Mouse (Mus musculus): ENCODE data around the gene Pcdh7. TPM values are rescaled to one million over a fixed set of nuclear protein-coding genes. Genes with fewer than 3 reads are reported as not detected.

Gene Pcdh7
- polyA plus RNA-seq, 1 experiment from 2014 or later: 7.1 TPM

DNA sequence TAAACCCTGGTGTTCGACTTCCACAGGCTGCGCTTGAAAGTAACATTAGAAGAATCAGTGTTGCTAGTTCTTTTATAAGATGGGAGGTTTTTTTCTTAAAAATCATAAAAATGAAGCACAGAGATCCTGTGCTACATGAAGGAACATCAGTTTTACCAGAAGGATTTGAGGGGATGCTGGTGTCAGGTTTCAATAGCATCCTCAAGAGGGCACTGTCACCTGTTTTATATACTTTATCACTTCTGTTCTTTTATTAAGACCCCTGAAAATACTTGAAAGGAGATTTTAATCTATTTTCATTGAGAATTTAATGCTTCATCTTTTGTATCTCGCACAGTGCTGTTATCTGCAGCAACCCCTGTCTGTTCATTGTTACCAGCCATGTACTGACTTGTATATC is 322.1 kb downstream of the Pcdh7 start:
- H3K27ac ChIP-seq (ENCODE audit: low read depth, low read length): no peak overlapping the region
- H3K9me3 ChIP-seq (ENCODE audit: control insufficient read depth, low read length): no peaks in the 10 kb centered on the region
- WGBS: 65% methylated on average over 3 of the region's 3 CpGs
- DNase-seq (ENCODE audit: low spot score): no peak
- H3K27me3 ChIP-seq (ENCODE audit: control insufficient read depth, insufficient read depth, low read length): no peaks in the 10 kb centered on the region
- H3K4me3 ChIP-seq (ENCODE audit: low read depth, low read length): no peak overlapping the region
- ATAC-seq (ENCODE audit: low FRiP score): no peak
- H3K4me2 ChIP-seq (replicated peaks; ENCODE audit: low read depth, low read length): no peak overlapping the region
- no peaks in the 10 kb centered on the region for H3K4me1 ChIP-seq (replicated peaks; ENCODE audit: control insufficient read depth, insufficient read depth, low read length)
- no peaks in the 10 kb centered on the region for H3K36me3 ChIP-seq (ENCODE audit: control insufficient read depth, insufficient read depth, low read length)
- H3K9ac ChIP-seq (ENCODE audit: low read depth, low read length): no peak overlapping the region

DNA sequence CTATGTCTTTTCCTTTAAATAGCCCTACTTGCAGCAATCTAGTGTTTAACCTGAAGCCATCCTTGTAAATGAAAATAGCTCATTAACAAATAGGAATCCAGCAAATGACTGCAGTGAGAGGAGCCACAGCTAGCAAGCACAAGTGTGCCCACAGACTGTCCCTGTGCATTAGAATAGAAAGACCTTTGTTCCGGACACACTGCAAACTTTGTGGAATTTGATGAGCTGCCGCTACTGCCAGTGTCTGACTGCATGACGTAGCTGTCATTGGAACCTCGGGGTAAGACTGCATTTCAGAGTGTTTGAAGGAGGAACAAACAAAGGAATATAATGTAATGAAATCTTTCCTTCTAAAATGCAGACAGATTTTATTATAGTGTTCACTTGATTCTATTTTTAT is 326.4 kb downstream of the Pcdh7 start:
- WGBS: 49% methylated on average over 4 of the region's 4 CpGs
- Histone ChIP-seq H3K9ac (ENCODE audit: low read depth, low read length) (no peak overlapping the region), H3K27ac (ENCODE audit: low read depth, low read length) (no peak overlapping the region), H3K27me3 (ENCODE audit: control insufficient read depth, insufficient read depth, low read length) (no peaks in the 10 kb centered on the region), H3K4me2 (replicated peaks; ENCODE audit: low read depth, low read length) (no peak overlapping the region), H3K36me3 (ENCODE audit: control insufficient read depth, insufficient read depth, low read length) (no peaks in the 10 kb centered on the region), H3K4me1 (replicated peaks; ENCODE audit: control insufficient read depth, insufficient read depth, low read length) (no peaks in the 10 kb centered on the region), H3K4me3 (ENCODE audit: low read depth, low read length) (no peak overlapping the region), H3K9me3 (ENCODE audit: control insufficient read depth, low read length) (no peaks in the 10 kb centered on the region)
- DNase-seq (ENCODE audit: low spot score): no peak
- peak; percentile 66; the same call in 1 of the 2 replicates for ATAC-seq (ENCODE audit: low FRiP score)

DNA sequence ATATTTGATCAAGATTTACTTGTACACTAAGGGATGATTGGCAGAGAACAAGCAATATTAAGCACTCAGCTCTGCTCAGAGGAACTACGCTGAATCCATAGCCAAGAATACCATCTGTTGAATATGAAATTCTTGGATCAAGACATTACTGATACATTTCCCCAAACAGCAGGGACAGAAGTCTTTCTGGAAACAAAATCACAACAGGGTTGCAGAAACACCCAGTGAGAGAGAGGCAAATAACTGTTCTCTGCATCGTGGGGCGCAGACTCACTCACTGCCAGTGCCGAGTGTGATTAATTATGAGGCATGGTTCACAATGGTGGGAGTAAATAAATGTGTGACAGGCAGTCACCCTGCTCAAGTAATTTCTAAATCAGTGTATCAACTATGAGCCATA is 363.3 kb downstream of the Pcdh7 start:
- DNase-seq (ENCODE audit: low spot score) (no peak), ATAC-seq (ENCODE audit: low FRiP score) (no peak)
- H3K4me3 ChIP-seq (ENCODE audit: low read depth, low read length): no peak overlapping the region
- WGBS: 60% methylated on average over 4 of the region's 4 CpGs
- H3K4me1 ChIP-seq (replicated peaks; ENCODE audit: control insufficient read depth, insufficient read depth, low read length): no peaks in the 10 kb centered on the region
- H3K27me3 ChIP-seq (ENCODE audit: control insufficient read depth, insufficient read depth, low read length): no peaks in the 10 kb centered on the region
- H3K9me3 ChIP-seq (ENCODE audit: control insufficient read depth, low read length): no peaks in the 10 kb centered on the region
- no peak overlapping the region for H3K27ac ChIP-seq (ENCODE audit: low read depth, low read length)
- H3K4me2 ChIP-seq (replicated peaks; ENCODE audit: low read depth, low read length): no peak overlapping the region
- H3K9ac ChIP-seq (ENCODE audit: low read depth, low read length): no peak overlapping the region
- no peaks in the 10 kb centered on the region for H3K36me3 ChIP-seq (ENCODE audit: control insufficient read depth, insufficient read depth, low read length)

DNA sequence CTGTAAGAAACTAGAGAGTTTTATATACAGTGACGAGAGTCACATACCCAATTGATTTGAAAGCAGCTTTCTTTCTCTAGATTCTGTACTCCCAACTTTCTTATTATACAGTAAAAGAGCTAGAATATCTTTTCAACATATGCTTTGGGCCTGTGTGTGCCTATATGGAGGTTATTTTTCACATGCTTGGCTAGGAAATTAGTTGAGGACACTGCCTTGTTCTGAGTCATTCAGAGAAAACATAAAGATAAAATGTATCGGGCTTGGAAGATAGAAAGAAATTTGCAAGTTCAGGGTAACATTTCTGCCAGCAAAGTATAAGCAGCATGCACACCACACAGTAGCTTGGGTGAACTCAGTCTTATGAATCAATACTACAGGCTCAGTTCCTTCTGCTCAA is 364.5 kb downstream of the Pcdh7 start:
- whole genome bisulfite sequencing: 91% methylated on average over 2 of the region's 2 CpGs
- no peak overlapping the region for H3K27ac ChIP-seq (ENCODE audit: low read depth, low read length)
- ATAC-seq (ENCODE audit: low FRiP score): no peak
- H3K4me1 ChIP-seq (replicated peaks; ENCODE audit: control insufficient read depth, insufficient read depth, low read length): no peaks in the 10 kb centered on the region
- H3K4me3 ChIP-seq (ENCODE audit: low read depth, low read length): no peak overlapping the region
- H3K27me3 ChIP-seq (ENCODE audit: control insufficient read depth, insufficient read depth, low read length): no peaks in the 10 kb centered on the region
- DNase-seq (ENCODE audit: low spot score): no peak
- H3K9ac ChIP-seq (ENCODE audit: low read depth, low read length): no peak overlapping the region
- no peaks in the 10 kb centered on the region for H3K36me3 ChIP-seq (ENCODE audit: control insufficient read depth, insufficient read depth, low read length)
- H3K4me2 ChIP-seq (replicated peaks; ENCODE audit: low read depth, low read length): no peak overlapping the region
- H3K9me3 ChIP-seq (ENCODE audit: control insufficient read depth, low read length): no peaks in the 10 kb centered on the region

DNA sequence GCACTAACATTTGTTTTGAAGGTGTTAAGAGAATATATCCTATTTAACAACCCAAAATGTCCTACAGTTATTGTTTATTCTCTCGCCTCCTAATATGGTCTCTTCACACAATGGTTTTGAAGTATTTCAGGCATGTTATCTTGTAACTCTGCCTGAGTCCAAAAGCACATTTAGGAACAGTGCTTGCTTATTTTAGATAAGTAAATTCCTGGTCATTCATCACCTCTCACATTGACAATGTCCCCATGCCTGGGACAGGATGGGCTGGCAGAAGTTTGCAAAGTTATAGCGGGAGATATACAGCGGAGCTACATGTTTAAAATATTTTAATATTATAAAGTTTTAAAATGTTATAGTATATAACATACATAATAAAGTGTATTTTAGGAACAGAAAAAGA is 365.3 kb downstream of the Pcdh7 start:
- DNase-seq (ENCODE audit: low spot score): no peak
- Histone ChIP-seq H3K9ac (ENCODE audit: low read depth, low read length) (no peak overlapping the region), H3K4me1 (replicated peaks; ENCODE audit: control insufficient read depth, insufficient read depth, low read length) (no peaks in the 10 kb centered on the region), H3K36me3 (ENCODE audit: control insufficient read depth, insufficient read depth, low read length) (no peaks in the 10 kb centered on the region), H3K9me3 (ENCODE audit: control insufficient read depth, low read length) (no peaks in the 10 kb centered on the region), H3K4me3 (ENCODE audit: low read depth, low read length) (no peak overlapping the region), H3K4me2 (replicated peaks; ENCODE audit: low read depth, low read length) (no peak overlapping the region), H3K27me3 (ENCODE audit: control insufficient read depth, insufficient read depth, low read length) (no peaks in the 10 kb centered on the region), H3K27ac (ENCODE audit: low read depth, low read length) (no peak overlapping the region)
- no peak for ATAC-seq (ENCODE audit: low FRiP score)
- 94% methylated on average over 3 of the region's 3 CpGs for WGBS

DNA sequence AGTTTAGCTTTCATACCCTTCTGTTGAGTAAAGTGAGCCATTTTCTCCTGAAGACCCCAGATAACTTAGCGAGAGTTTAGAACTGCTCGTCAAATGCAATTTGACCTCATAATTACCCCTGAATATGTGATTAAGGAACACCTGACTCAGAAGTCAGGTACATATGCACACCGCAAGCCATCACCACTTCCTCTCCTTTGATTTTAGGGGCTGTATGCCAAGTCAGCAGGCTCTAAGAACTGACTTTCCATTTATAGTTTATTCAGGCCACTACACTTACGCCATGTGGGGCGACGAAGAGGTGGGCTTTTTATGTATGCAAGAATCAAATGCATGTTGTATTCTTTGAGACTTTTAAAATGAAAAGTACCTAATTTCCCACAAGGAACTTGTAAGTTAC is 366.2 kb downstream of the Pcdh7 start:
- H3K36me3 ChIP-seq (ENCODE audit: control insufficient read depth, insufficient read depth, low read length): no peaks in the 10 kb centered on the region
- H3K4me2 ChIP-seq (replicated peaks; ENCODE audit: low read depth, low read length): no peak overlapping the region
- H3K4me1 ChIP-seq (replicated peaks; ENCODE audit: control insufficient read depth, insufficient read depth, low read length): no peaks in the 10 kb centered on the region
- ATAC-seq (ENCODE audit: low FRiP score) (no peak), DNase-seq (ENCODE audit: low spot score) (no peak)
- H3K4me3 ChIP-seq (ENCODE audit: low read depth, low read length): no peak overlapping the region
- no peaks in the 10 kb centered on the region for H3K27me3 ChIP-seq (ENCODE audit: control insufficient read depth, insufficient read depth, low read length)
- 92% methylated on average over 6 of the region's 6 CpGs for WGBS
- no peak overlapping the region for H3K9ac ChIP-seq (ENCODE audit: low read depth, low read length)
- no peak overlapping the region for H3K27ac ChIP-seq (ENCODE audit: low read depth, low read length)
- H3K9me3 ChIP-seq (ENCODE audit: control insufficient read depth, low read length): no peaks in the 10 kb centered on the region

DNA sequence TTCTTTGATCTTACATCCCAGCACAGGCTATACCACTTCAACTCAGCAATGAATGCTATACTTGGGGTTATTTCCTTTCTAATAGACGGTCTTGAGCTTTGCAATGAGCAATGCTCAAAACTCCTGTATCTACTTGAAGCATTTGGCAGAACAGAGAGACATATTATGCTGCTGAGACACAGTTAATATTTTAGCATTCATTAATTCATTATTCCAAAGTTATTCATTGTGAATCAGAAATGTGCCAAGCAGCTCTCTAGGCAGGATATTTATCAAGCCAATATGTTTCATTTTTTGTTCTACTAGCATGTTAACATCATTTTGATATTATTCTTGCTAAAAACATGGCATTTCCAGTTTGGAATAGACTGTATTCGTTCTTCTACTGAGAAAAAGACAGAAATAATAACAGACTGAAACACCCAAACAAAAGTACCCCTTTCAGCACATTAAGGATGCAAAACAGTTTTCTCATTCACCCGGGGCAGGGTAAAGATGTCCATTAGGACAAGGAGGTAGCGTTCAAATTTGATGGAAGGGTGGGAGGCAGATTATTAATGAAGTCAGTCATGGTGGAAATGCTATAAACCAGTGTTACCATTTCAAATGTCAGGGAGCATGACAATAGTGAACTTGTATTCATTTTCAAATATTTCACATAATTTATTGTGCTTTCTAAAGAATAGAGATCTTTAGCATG is 391.0 kb downstream of the Pcdh7 start:
- Histone ChIP-seq H3K4me3 (ENCODE audit: low read depth, low read length) (no peak overlapping the region), H3K36me3 (ENCODE audit: control insufficient read depth, insufficient read depth, low read length) (no peaks in the 10 kb centered on the region), H3K27ac (ENCODE audit: low read depth, low read length) (no peak overlapping the region), H3K4me2 (replicated peaks; ENCODE audit: low read depth, low read length) (no peak overlapping the region), H3K27me3 (ENCODE audit: control insufficient read depth, insufficient read depth, low read length) (no peaks in the 10 kb centered on the region), H3K4me1 (replicated peaks; ENCODE audit: control insufficient read depth, insufficient read depth, low read length) (no peaks in the 10 kb centered on the region), H3K9ac (ENCODE audit: low read depth, low read length) (no peak overlapping the region), H3K9me3 (ENCODE audit: control insufficient read depth, low read length) (no peaks in the 10 kb centered on the region)
- DNase-seq (ENCODE audit: low spot score) (no peak), ATAC-seq (ENCODE audit: low FRiP score) (no peak)
- 73% methylated on average over 4 of the region's 4 CpGs for WGBS

DNA sequence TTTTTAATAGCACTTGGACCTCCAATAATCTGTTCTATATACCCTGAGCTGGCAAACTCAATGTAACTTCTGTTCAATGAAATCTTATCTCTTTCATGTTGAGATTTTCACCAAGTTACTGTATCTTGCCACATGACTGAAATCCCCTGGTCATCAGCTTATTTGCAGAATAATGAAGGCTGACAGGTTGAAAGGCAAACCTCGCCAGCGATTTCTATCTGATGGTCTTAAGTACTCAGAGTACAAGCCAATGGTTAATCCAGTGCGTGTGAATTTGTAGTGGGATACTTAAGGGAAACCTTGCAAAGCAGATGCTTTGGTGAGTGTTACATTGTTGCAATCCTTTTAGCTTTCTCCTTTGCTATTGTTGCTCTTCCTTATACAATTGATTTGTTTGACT is 398.3 kb downstream of the Pcdh7 start:
- H3K27me3 ChIP-seq (ENCODE audit: control insufficient read depth, insufficient read depth, low read length): no peaks in the 10 kb centered on the region
- H3K4me3 ChIP-seq (ENCODE audit: low read depth, low read length): no peak overlapping the region
- no peaks in the 10 kb centered on the region for H3K36me3 ChIP-seq (ENCODE audit: control insufficient read depth, insufficient read depth, low read length)
- H3K9ac ChIP-seq (ENCODE audit: low read depth, low read length): no peak overlapping the region
- H3K4me1 ChIP-seq (replicated peaks; ENCODE audit: control insufficient read depth, insufficient read depth, low read length): no peaks in the 10 kb centered on the region
- H3K9me3 ChIP-seq (ENCODE audit: control insufficient read depth, low read length): no peaks in the 10 kb centered on the region
- H3K27ac ChIP-seq (ENCODE audit: low read depth, low read length): no peak overlapping the region
- H3K4me2 ChIP-seq (replicated peaks; ENCODE audit: low read depth, low read length): no peak overlapping the region
- WGBS: 74% methylated on average over 3 of the region's 3 CpGs
- ATAC-seq (ENCODE audit: low FRiP score): no peak
- no peak for DNase-seq (ENCODE audit: low spot score)

DNA sequence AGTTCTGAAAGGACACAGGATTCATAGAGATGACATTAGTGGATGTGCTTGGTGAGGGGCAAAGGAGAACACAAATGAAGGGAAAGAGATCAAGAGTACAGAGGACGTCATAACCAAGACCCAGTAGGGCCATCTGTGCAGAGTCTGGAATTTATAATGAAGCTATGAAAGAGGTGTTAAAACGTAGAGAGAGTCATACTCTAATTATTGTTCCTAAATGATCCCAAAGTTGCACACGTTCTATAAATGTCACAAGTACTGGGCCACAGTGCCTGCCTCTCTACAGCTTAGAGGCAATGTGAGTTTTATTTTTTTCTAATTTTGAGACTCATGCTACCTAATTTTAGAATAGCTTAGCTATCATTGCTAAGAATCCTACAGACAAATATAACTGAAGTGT is 400.1 kb downstream of the Pcdh7 start:
- Histone ChIP-seq H3K9ac (ENCODE audit: low read depth, low read length) (no peak overlapping the region), H3K4me1 (replicated peaks; ENCODE audit: control insufficient read depth, insufficient read depth, low read length) (no peaks in the 10 kb centered on the region), H3K27me3 (ENCODE audit: control insufficient read depth, insufficient read depth, low read length) (no peaks in the 10 kb centered on the region), H3K9me3 (ENCODE audit: control insufficient read depth, low read length) (no peaks in the 10 kb centered on the region), H3K27ac (ENCODE audit: low read depth, low read length) (no peak overlapping the region), H3K4me2 (replicated peaks; ENCODE audit: low read depth, low read length) (no peak overlapping the region), H3K4me3 (ENCODE audit: low read depth, low read length) (no peak overlapping the region), H3K36me3 (ENCODE audit: control insufficient read depth, insufficient read depth, low read length) (no peaks in the 10 kb centered on the region)
- 80% methylated on average over 3 of the region's 3 CpGs for WGBS
- DNase-seq (ENCODE audit: low spot score): no peak
- ATAC-seq (ENCODE audit: low FRiP score): no peak

Data from hindbrain, embryonic 11.5 days (tissue).